ENCODE assay signal across 8 mouse cellular contexts in genomic region chr3:41228536-41228935, GRCm38 (mm10).
DNase-seq lines count a peak whose midpoint lies in the region; ATAC-seq and TF ChIP-seq lines count a peak whose summit lies in the region.

No protein-coding gene starts in this region.

- no peaks in the 10 kb centered on the region for H3K36me3 ChIP-seq in embryonic facial prominence, embryonic 14.5 days (ENCODE audit: control insufficient read depth, insufficient read depth, low read length)
- H3K36me3 ChIP-seq in heart, embryonic 10.5 days: no peaks in the 10 kb centered on the region
- no peaks in the 10 kb centered on the region for H3K36me3 ChIP-seq in kidney, embryonic 14.5 days (ENCODE audit: control insufficient read depth, insufficient read depth, low read length)
- H3K36me3 ChIP-seq in limb, embryonic 12.5 days: no peaks in the 10 kb centered on the region
- H3K36me3 ChIP-seq in thymus, adult 2 months (ENCODE audit: control insufficient read depth, insufficient read depth, low read length): no peaks in the 10 kb centered on the region

- no peaks in the 10 kb centered on the region for H3K27me3 ChIP-seq in embryonic facial prominence, embryonic 14.5 days (replicated peaks; ENCODE audit: control insufficient read depth, insufficient read depth, low read length)
- H3K27me3 ChIP-seq in heart, embryonic 10.5 days (ENCODE audit: insufficient read depth, poor library complexity, severe bottlenecking): no peaks in the 10 kb centered on the region
- H3K27me3 ChIP-seq in kidney, embryonic 14.5 days (ENCODE audit: control insufficient read depth, insufficient read depth, low read length): no peaks in the 10 kb centered on the region
- peaks cover 3% of the 10 kb centered on the region; the same call in 1 of the 2 replicates for H3K27me3 ChIP-seq in limb, embryonic 12.5 days
- no peaks in the 10 kb centered on the region for H3K27me3 ChIP-seq in thymus, adult 2 months (ENCODE audit: control insufficient read depth, insufficient read depth, low read length)

- DNase-seq in B cell, adult 2 months: peak; percentile 15 to 17
- DNase-seq in adrenal gland, postnatal 36 days: peak; percentile 74 to 80
- DNase-seq in embryonic facial prominence, embryonic 14.5 days (ENCODE audit: low spot score): peak; percentile 85
- peak; percentile 81 for DNase-seq in heart, embryonic 10.5 days (ENCODE audit: low spot score)
- peak; percentile 22 for DNase-seq in naive thymus-derived CD4-positive, alpha-beta T cell, adult 2 months (ENCODE audit: low read depth)
- DNase-seq in thymus, adult 2 months: peak; percentile 55

- H3K4me3 ChIP-seq in embryonic facial prominence, embryonic 14.5 days (ENCODE audit: low read depth, low read length): no peak overlapping the region
- 0 out of 2 replicates have a peak overlapping the region, but pooled peaks have one; percentile 12 for H3K4me3 ChIP-seq in heart, embryonic 10.5 days
- no peak overlapping the region for H3K4me3 ChIP-seq in kidney, embryonic 14.5 days (ENCODE audit: low read length)
- H3K4me3 ChIP-seq in limb, embryonic 12.5 days (replicated peaks): no peak overlapping the region
- no peak overlapping the region for H3K4me3 ChIP-seq in thymus, adult 2 months (ENCODE audit: control insufficient read depth, insufficient read depth, low read length)

- 12% methylated on average over 7 of the region's 7 CpGs for WGBS in embryonic facial prominence, embryonic 14.5 days
- 22% methylated on average over 7 of the region's 7 CpGs for WGBS in heart, embryonic 10.5 days
- WGBS in kidney, embryonic 14.5 days: 18% methylated on average over 7 of the region's 7 CpGs
- 24% methylated on average over 7 of the region's 7 CpGs for WGBS in limb, embryonic 12.5 days
- 6% methylated on average over 7 of the region's 7 CpGs for WGBS in thymus, adult 2 months

- H3K27ac ChIP-seq in embryonic facial prominence, embryonic 14.5 days (replicated peaks; ENCODE audit: low read depth, low read length): no peak overlapping the region
- peak overlapping the region; percentile 36; the same call in 1 of the 2 replicates for H3K27ac ChIP-seq in heart, embryonic 10.5 days
- H3K27ac ChIP-seq in kidney, embryonic 14.5 days (ENCODE audit: low read depth, low read length): no peak overlapping the region
- no peak overlapping the region for H3K27ac ChIP-seq in limb, embryonic 12.5 days
- no peak overlapping the region for H3K27ac ChIP-seq in thymus, adult 2 months (ENCODE audit: control insufficient read depth, insufficient read depth, low read length)

- no peak overlapping the region for H3K9ac ChIP-seq in embryonic facial prominence, embryonic 14.5 days (ENCODE audit: low read depth, low read length)
- no peak overlapping the region for H3K9ac ChIP-seq in kidney, embryonic 14.5 days (ENCODE audit: low read depth, low read length)
- H3K9ac ChIP-seq in limb, embryonic 12.5 days (replicated peaks): no peak overlapping the region

- H3K4me1 ChIP-seq in embryonic facial prominence, embryonic 14.5 days (ENCODE audit: control insufficient read depth, insufficient read depth, low read length): no peaks in the 10 kb centered on the region
- peaks cover 9% of the 10 kb centered on the region; the same call in 1 of the 2 replicates for H3K4me1 ChIP-seq in heart, embryonic 10.5 days
- no peaks in the 10 kb centered on the region; the same call in 1 of the 2 replicates for H3K4me1 ChIP-seq in kidney, embryonic 14.5 days (ENCODE audit: control insufficient read depth, insufficient read depth, low read length)
- H3K4me1 ChIP-seq in limb, embryonic 12.5 days (replicated peaks): peaks cover 8% of the 10 kb centered on the region; the same call in 1 of the 2 replicates
- H3K4me1 ChIP-seq in thymus, adult 2 months (replicated peaks; ENCODE audit: control insufficient read depth, insufficient read depth, low read length): no peaks in the 10 kb centered on the region; the same call in 1 of the 2 replicates

- no peak for TF ChIP-seq CTCF in thymus, adult 2 months (IDR thresholded peaks at IDR 0.05; ENCODE audit: borderline replicate concordance, control insufficient read depth, extremely low read depth, insufficient read depth, low read length, poor library complexity)

- ATAC-seq in embryonic facial prominence, embryonic 14.5 days (ENCODE audit: low read depth): peak; percentile 96
- peak; percentile 66; the same call in 1 of the 2 replicates for ATAC-seq in kidney, embryonic 14.5 days (ENCODE audit: low FRiP score, low TSS enrichment)
- peak; percentile 66; the same call in 1 of the 2 replicates for ATAC-seq in limb, embryonic 12.5 days (ENCODE audit: insufficient number of reproducible peaks, insufficient read depth, low FRiP score, low TSS enrichment, low read depth)

- H3K9me3 ChIP-seq in embryonic facial prominence, embryonic 14.5 days (ENCODE audit: control insufficient read depth, low read length): no peaks in the 10 kb centered on the region
- no peaks in the 10 kb centered on the region for H3K9me3 ChIP-seq in heart, embryonic 10.5 days
- H3K9me3 ChIP-seq in kidney, embryonic 14.5 days (ENCODE audit: control insufficient read depth, low read length): no peaks in the 10 kb centered on the region
- no peaks in the 10 kb centered on the region for H3K9me3 ChIP-seq in limb, embryonic 12.5 days

- no peak for TF ChIP-seq POLR2A in thymus, adult 2 months (IDR thresholded peaks at IDR 0.05; ENCODE audit: control insufficient read depth, extremely low read depth, insufficient read depth, low read length, poor library complexity)

- 0 out of 2 replicates have a peak overlapping the region, but pooled peaks have one; percentile 5 for H3K4me2 ChIP-seq in embryonic facial prominence, embryonic 14.5 days (ENCODE audit: low read depth, low read length)
- no peak overlapping the region for H3K4me2 ChIP-seq in kidney, embryonic 14.5 days (replicated peaks; ENCODE audit: low read depth, low read length)
- H3K4me2 ChIP-seq in limb, embryonic 12.5 days: no peak overlapping the region

Comparison
In these comparisons a context has a peak if more than half of its experiments do, and no peak if none do; other contexts are left out.
1. DNase-seq: peak in every context shown above with its lines; median percentile 85 in embryonic facial prominence, embryonic 14.5 days; 81 in heart, embryonic 10.5 days; 77 in adrenal gland, postnatal 36 days; 55 in thymus, adult 2 months; 22 in naive thymus-derived CD4-positive, alpha-beta T cell, adult 2 months; 16 in B cell, adult 2 months.